Mouse (Mus musculus) right cerebral cortex, adult 2 months (tissue): ENCODE measurements at regions not wholly inside any gene's neighbourhood (a gene's known extent, or its start where the extent isn't known, plus 50 kb on each side); places are given as distances from the start of the nearest gene placed in this dataset.
A peak's percentile ranks its signal among the peaks of the same experiment; 100 is the strongest.

Experiments used
- DNase-seq, 2 experiments: peaks; one replicate each; pipeline ENCODE4 v3.0.0; 2021 to 2022; ENCODE audit warnings: low spot score in 2 of 2

DNA sequence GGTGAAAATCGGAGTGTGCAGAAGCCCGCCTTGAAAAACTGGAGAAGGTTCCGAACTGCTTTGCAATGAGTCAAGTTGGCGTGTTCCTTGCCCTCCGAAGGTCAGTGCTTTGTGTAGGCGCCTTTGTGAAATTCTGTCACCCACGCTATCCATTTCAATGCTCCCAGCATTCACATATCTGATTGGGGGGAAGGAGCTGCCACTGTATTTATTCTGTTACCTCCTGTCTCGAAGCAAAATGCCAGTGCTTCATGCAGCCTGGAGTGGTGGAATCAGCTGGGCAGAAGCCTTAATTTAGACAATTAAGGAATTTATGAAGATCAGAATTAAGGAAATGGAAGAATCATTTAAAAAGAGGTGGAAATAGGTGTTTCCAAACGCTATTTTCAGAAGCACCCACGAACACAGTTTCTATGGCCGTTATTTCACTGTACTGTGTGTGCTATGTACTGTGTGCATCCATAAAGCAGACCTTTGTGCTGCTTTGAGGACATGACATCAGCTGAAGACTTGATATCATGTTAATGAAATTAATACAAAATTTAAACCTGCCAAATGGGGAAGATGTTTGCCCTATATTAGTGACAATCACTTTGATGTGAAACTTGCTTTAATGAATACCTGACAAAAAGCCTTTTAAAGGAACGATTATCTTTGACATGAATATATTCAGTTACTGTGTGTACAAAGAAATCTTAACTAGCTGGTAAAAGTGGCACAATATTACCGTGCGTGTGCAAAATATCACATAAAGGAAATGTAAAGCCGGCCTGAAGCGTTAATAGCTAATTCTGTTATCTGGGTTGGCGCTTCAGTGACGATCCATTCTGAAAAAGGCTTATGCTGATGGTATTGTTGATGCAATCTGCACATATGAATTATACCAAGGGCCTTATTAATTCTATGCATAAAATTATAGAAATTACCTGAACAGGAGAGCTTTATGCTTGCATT is 72.9 kb upstream of the Gls start:
- DNase-seq = no peak

DNA sequence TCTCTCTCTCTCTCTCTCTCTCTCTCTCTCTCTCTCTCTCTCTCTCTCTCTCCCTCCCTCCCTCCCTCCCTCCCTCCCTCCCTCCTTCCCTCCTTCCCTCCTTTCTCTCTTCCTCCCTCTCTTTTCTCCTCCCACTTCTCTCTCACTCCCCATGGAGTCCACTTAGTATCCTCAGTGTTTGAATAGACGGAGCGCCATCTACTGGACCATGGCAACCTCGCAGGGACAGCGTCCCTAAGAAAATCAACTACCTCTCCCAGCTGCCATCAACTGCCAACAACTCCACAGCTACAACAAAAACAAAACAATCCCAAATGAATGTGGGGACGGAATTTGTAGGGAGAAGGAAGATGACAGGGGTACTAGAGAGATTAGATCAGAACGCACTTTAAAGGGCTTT is 69.5 kb upstream of the Gls start:
- DNase-seq = peak; percentile 84 to 87

DNA sequence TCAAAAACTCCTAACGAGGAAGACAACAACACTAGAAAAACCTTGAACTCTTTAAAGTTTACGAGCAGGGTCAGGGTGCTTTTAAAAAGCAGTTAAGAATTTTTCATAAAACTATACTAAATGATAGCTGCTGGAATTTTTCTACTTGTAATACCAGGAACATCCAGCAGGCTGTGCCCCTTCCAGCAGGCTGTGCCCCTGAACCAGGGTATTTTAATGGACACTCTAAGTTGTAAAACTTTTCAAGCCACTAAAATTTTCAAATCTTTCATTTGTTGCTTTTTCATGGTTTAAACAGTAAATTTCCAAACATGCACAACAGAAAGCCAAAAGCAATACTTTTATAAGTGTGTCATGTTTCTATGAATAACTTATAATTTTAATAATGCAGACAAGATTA is 68.2 kb upstream of the Gls start:
- peak in 1 of 2 experiments; percentile 29 for DNase-seq

DNA sequence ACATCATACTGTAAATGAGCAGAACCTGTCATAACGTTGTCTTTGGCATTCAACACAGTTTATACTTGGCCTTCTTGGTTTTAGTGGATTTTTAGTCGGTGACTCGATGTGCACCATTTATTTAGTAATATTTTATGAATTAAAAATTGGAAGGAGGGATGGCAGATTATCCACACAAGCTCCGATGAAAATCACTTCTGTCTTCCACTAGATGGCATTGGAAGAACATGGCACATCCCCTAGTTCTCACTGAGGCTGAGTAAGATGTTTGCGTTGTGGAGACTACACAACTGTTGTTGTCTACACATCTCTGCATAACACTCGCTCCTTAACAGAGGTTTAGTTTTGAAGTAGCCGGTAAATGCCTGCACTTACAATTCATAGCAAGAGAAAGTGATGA is 66.5 kb upstream of the Gls start:
- DNase-seq = peak in 1 of 2 experiments; percentile 39

DNA sequence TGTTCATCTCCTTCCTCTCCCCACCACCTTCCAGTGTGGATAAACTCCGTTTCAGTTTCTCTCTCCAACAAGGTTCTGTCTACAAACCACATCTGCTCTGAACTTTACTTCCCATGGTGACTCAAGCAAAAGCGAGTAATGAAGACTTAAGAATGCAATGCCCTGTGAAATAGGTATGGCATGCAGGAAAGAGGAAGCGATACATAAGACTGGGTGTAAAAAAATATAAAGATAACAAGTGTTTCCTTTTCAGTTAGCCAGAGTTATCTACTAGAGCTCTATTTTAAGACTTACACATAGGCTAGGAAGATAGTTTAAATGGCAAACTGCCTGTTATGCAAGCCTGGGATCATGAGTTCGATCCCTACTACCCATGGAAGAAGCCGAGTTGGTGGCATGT is 65.3 kb upstream of the Gls start:
- no peak for DNase-seq

DNA sequence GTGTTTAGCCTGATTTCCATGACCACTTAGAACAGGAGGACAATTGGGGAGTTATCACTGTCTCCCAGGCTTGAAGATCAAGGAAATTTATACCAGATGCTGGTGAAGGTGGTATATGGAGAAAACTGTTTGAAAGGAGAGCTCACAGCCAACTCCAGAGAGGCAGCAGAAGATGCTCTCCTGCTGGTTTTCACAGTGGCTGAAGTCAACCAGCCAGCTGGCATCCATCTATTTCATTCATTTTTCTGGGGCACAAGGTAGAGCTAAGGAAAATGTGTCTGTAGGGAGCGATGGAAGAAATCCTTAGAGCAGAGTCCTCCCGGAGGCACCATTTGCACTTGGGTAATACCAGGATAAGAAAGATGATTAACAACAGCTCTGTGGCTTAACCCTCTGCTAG is 63.1 kb upstream of the Gls start:
- DNase-seq = no peak

DNA sequence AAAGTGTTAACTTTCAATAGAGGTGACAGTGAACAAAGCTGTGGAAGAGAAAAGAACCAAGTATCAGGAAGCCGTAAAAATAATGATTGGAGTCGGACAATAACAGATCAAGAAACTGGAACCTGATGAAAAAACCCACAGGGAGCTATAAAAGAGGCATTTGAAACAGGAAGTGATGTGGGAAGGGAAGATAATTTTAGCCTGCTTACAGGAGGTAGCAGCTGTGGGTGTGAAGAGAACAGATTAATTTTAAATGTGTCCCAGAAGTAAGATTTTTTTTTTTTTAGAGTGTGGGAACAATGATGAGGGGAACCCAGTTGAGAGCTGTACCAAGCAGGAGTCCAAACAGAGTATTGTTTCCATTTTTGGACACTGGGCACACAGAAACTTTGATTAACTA is 61.5 kb upstream of the Gls start:
- no peak for DNase-seq

DNA sequence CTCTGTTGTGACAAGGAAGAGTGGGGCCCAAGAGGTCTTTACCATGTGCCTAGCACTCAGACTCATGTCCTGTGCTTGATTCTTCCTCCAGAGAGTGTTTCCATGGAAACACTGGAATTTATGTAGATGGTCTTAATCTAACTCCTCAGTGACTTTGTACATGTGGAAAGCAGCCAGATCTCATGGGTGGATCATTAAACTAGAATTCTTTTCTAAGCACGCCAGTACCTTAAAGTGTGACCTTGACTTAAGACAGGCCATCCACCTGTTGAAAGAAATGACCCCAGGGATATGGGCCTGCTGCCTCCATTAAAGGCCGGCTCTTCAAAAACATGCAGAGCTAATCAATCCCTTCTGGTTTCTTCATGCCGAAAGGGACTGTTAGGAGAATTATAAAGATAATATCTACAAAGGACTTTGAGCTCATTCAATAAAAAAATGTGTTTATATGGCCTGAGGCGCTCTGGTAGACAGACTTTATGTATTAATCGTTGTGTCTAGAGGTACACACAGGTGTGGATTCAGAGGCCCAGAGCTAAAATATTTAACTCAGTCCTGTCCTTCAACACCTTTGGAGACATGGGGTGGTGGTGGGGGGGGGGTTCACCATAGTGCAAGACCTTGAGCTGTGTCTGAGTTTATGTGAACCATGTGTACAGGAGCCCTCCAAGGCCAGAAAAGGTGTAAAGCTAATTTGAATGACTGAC is 60.5 kb upstream of the Gls start:
- no peak for DNase-seq
